Mouse (Mus musculus) left cerebral cortex, adult 2 months (tissue): ENCODE results near the gene Pigs. TPM values are rescaled to one million over a fixed set of nuclear protein-coding genes. Genes with fewer than 3 reads are reported as not detected.

Experiments used
- DNase-seq, 2 experiments: peaks; one replicate each; pipeline ENCODE4 v3.0.0; 2021 to 2022; ENCODE audit warnings: low spot score in 2 of 2, mixed read lengths in 1 of 2; ENCODE audit errors: extremely low spot score in 1 of 2
- H3K27ac ChIP-seq: fragments of 200-600 bp; 2 replicates; pipeline ENCODE4 v1.8.1; 2022
- H3K4me3 ChIP-seq: fragments of 200-600 bp; 2 replicates; pipeline ENCODE4 v1.8.1; 2022
- CTCF ChIP-seq: fragments of 200-600 bp; IDR thresholded peaks from 2 replicates; pipeline ENCODE4 v1.8.1; 2022; ENCODE audit warnings: antibody characterized with exemption, mild to moderate bottlenecking, moderate library complexity
- intact Hi-C: fragments of 180-260 bp; cut with DNase I; formaldehyde crosslinking; loops from one replicate; pipeline ENCODE4 v1.15.1; 2025
- total RNA-seq, 2 experiments: library from RNA; stranded (reverse); gene quantifications; 2 replicates each; pipeline ENCODE4 v1.2.3; 2021

Pigs gene
- total RNA-seq, 2 experiments from 2014 or later: 60.7 to 62.8 TPM

DNA sequence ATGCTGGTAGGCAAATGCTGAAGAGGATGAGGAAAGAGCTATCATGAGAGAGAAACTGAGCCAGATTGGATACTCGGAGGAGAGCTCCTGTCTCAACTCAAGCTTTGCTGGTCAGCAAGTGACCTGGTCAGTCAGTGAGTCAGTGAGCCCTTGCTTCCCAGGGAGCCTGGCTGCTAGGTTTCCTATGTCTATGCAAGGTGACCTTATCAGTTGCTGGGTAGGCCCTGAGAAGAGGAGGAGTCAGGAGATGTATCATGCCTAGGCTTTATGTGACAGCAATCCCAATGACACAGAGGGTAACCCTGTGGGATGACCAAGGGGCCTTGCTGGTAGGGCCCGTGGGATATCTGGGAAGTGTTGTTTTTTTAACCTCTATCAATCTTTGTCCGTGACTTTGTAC is 44.0 kb downstream of the Pigs start:
- no peak for TF ChIP-seq CTCF
- Histone ChIP-seq H3K4me3 (no peak overlapping the region), H3K27ac (no peak overlapping the region)
- DNase-seq: no peak
- intact Hi-C loops: no loop called here

DNA sequence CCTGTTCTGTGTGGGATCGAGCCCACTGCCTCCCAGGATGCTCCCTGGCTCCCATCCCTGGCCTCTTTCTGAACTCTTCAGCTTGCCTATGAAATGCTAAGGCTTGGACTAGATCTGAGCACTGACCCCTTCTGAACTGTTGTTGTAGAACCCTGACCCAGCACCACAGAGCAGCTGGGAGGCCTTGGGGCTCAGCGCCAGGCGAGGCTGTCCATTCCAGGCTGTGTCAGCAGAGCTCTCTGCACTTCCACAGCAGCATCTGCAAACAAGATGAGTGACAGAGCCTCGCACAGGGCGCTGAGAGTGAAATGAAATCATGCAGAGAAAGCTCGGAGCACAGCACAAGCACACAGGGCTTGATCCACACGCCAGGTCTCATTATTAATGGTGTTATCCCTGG is 44.4 kb downstream of the Pigs start:
- intact Hi-C loops: no loop called here
- H3K4me3 ChIP-seq: no peak overlapping the region

DNA sequence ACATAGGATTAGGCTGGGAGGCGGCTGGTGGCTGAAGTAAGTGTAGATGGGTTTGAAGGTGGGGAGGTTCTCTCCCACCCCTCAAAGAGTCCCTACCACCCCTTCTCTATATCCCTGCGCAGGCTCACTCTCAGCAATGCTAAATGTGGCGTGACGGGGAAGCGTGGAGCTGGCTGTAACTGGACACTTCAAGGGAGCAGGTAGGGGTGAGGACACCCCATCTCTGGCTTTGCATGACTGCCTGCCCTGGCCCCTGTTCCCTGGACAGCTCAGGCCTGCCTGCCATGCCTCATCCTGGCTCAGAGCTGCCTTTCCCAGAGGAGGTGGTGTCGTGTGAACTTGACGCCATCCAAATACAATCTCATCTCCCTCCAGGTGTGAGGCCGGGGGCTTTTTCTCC is 45.9 kb downstream of the Pigs start:
- H3K27ac ChIP-seq: no peak overlapping the region
- intact Hi-C loops: no loop called here
- TF ChIP-seq CTCF: no peak
- H3K4me3 ChIP-seq: no peak overlapping the region
- DNase-seq: no peak

More for the DNA sequence above, 44.4 kb downstream of the Pigs start:
- DNase-seq: no peak
- no peak overlapping the region for H3K27ac ChIP-seq
- no peak for TF ChIP-seq CTCF

DNA sequence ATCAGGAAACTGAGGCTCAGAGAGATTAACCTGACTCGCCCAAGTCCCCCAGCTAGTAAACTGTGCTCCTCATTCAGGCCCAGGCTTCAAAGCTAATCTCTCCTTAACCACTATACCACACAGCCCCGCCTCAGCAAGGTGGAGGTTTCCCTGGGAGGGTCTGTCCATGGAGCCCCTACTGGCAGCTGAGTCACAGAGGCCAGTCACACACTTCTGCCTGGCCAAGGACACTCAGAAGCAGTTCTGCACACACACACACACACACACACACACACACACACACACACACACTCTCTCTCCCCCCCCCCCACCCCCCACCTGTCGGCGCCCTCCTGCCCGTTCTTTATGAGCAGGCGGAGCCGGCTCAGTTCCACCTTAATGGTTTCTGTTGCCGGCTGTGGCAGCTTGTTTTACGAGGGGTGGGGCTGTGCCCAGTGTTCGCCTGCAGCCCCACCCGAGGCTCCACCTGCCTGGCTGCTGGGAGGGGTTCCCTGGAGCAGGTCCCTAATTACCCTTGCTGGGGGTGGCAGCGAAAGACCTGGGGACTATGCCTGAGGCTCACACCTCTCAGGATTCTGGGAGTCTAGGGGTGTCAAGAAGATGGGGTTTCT is 49.4 kb downstream of the Pigs start:
- no peak overlapping the region for H3K4me3 ChIP-seq
- no peak for DNase-seq
- intact Hi-C loops: loop anchor here (5.0 kb wide), 1 partner anchor 60 kb away; no protein-coding TSS in a partner anchor
- no peak for TF ChIP-seq CTCF
- no peak overlapping the region for H3K27ac ChIP-seq

DNA sequence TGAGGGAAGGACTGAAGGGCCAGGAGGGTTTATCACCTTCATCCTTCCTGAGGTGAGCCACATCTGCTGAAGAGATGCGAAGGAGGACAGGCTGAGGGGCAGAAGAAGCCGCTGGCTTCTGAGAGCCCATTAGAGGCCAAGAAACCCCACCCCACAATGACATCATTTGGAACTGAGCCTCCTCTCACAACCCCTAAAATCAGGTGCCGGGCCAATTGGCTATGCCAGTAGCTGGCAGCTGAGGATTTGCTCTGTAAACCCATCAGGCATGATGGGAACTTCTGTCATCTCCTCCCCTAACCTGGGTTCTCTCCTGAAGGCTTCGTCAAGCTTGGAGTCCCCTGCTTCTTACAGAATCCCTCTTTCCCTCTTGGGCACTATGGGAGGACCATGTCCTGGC is 52.1 kb downstream of the Pigs start:
- no peak for DNase-seq
- no peak overlapping the region for H3K27ac ChIP-seq
- intact Hi-C loops: no loop called here
- no peak overlapping the region for H3K4me3 ChIP-seq
- TF ChIP-seq CTCF: no peak

DNA sequence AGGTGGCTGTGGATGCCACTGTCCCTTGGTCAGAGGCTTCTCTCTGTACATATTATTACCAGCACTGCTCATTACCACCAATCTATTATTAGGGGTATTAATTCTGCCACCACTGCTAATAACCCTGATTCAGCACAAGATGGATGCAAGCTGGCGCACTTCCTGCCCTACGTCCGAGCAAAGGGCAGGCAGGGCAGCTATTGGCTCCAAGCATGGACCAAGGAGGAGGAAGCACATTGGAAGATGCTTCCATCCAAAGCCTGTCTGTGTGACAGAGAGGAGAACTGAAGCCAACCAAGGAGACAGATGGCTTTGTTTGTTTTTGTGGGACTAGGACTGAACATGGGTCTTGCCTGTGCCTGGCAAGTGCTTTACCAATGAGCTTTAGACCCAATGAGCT is 52.8 kb downstream of the Pigs start:
- TF ChIP-seq CTCF: no peak
- intact Hi-C loops: no loop called here
- no peak overlapping the region for H3K4me3 ChIP-seq
- H3K27ac ChIP-seq: no peak overlapping the region
- DNase-seq: no peak

DNA sequence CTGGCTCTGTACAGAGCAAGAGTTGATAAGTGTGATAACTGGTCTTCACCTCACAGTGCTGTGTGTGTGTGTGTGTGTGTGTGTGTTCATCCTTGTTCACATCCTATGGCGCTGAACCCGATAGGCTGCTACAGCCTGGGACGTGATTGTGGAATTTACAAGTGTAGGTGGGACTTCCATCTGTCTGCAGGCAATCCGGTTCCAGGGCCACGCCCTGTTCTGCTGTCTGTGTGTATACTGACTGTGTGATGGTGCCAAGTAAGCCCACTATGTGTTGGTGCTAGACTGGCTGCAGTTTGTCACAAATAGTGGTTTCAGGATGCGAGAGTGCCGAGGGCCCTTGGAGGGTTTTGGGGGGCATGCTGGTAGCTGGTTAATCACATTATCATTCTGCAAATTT is 54.1 kb downstream of the Pigs start:
- no peak for TF ChIP-seq CTCF
- Histone ChIP-seq H3K27ac (no peak overlapping the region), H3K4me3 (no peak overlapping the region)
- no peak for DNase-seq
- intact Hi-C loops: no loop called here

DNA sequence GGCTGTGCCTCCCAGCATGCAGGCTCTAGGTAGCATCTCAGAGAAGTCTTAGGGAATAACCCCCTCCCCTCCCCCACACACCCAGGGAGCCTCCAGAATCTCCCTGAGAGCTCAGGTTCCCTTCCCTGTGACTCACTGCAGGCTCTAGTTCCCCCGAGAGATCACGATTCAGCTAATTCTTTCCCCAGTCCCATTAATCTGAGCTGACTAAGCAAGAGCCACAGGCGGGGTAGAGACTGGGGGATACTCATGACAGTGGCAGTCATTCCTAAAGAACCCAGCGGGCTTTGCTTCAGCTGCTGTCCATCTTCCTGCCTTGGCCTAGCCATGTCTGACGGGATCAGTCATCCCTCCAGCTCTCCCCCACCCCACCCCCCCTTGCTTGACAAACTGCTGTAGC is 54.5 kb downstream of the Pigs start:
- no peak for TF ChIP-seq CTCF
- H3K4me3 ChIP-seq: no peak overlapping the region
- intact Hi-C loops: no loop called here

DNA sequence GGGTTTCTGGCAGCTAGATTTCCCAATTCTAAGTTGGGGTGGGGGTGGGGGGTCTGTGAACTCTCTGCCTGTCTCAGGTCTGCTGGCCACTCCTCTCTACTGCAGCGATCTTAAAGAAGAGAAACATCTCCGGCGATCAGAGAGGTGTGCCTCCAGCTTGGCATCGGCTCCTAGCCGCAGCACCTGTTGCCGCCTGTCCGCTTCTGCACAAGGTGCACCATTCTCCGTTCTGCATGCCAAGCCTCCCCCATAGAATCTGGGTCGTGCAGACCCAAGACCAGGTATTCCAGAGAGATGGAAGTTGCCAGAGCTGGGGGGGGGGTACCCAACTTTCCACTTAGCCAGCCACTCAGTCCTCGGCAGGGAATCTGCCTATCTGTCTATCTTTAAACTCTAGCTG is 57.6 kb downstream of the Pigs start:
- no peak for TF ChIP-seq CTCF
- no peak overlapping the region for H3K27ac ChIP-seq

More for the DNA sequence above, 54.5 kb downstream of the Pigs start:
- H3K27ac ChIP-seq: no peak overlapping the region
- DNase-seq: peak in 1 of 2 experiments; percentile 17

DNA sequence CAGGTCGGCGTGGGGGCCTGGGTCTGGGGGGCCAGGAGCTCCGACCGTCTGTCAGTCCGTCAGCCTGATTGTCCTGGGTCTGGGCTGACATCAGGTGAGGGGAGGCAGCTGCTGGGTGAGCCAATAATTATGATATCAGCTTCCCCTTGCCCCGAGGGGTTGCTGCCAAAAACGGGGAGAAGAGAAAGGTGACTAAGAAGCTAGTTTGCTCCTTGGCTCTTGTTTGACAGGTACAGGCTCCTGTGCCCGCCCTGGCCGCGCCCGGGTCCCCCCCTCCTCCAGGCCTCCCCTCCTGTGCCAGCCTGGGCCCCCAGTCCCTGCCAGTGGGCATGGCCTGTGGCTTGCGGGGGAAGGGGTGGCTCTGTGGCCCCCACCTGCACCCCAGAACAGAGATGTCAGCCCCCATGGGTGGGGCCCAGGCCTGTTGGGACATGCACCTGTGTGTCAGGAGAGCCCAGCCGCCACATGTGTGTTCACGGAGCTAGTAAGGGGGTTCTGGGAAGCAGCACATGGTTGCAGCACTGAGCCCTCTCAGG is 58.4 kb downstream of the Pigs start, which contains the start of gene Foxn1:
Foxn1 (minus strand) TSS at position 51 of the 536 bp plus-strand sequence.
- Histone ChIP-seq H3K4me3 (no peak within 1 kb of the TSS), H3K27ac (no peak within 1 kb of the TSS)
- TF ChIP-seq CTCF: no peak
- no peak for DNase-seq
- intact Hi-C loops: no loop called here

More for the DNA sequence above, 57.6 kb downstream of the Pigs start:
- H3K4me3 ChIP-seq: no peak overlapping the region
- intact Hi-C loops: no loop called here
- DNase-seq: no peak

Other genes with a start within 250 kb of the Pigs start
- 10 to 100 TPM; 18.9 to 19.0 TPM for gene Eral1, start 248.0 kb upstream of the Pigs start, total RNA-seq
- 10 to 100 TPM; 27.5 to 32.1 TPM for gene Fam222b, start 233.8 kb upstream of the Pigs start, total RNA-seq
- gene Traf4, start 162.8 kb upstream of the Pigs start, total RNA-seq: 10 to 100 TPM; 10.5 to 10.6 TPM
- gene Nek8, start 151.7 kb upstream of the Pigs start, total RNA-seq: 1 to 10 TPM; 3.0 to 3.1 TPM
- 10 to 100 TPM; 24.4 to 27.7 TPM for gene Tlcd1, start 151.7 kb upstream of the Pigs start, total RNA-seq
- 100 to 1,000 TPM; 647 to 724 TPM for gene Rpl23a, start 144.8 kb upstream of the Pigs start, total RNA-seq
- 10 to 100 TPM; 19.0 to 19.7 TPM for gene Rab34, start 140.0 kb upstream of the Pigs start, total RNA-seq
- gene Proca1, start 135.0 kb upstream of the Pigs start, total RNA-seq: 1 to 10 TPM; 4.7 to 7.7 TPM
- 10 to 100 TPM; 58.6 to 66.4 TPM for gene Sdf2, start 82.7 kb upstream of the Pigs start, total RNA-seq
- 100 to 1,000 TPM; 100 to 107 TPM for gene Supt6, start 82.4 kb upstream of the Pigs start, total RNA-seq
- 100 to 1,000 TPM; 176 to 177 TPM for gene 2610507B11Rik, start 66.7 kb upstream of the Pigs start, total RNA-seq
- 10 to 100 TPM; 21.1 to 29.5 TPM for gene BC030499, start 37.6 kb upstream of the Pigs start, total RNA-seq
- 10 to 100 TPM; 12.1 to 16.1 TPM for gene Spag5, start 26.9 kb upstream of the Pigs start, total RNA-seq
- 100 to 1,000 TPM; 804 to 830 TPM for gene Aldoc, start 5.4 kb upstream of the Pigs start, total RNA-seq
- 10 to 100 TPM; 29.1 to 32.2 TPM for gene Unc119, start 15.1 kb downstream of the Pigs start, total RNA-seq
- gene Foxn1, start 58.1 kb downstream of the Pigs start, total RNA-seq: not detected
- gene Slc13a2, start 93.8 kb downstream of the Pigs start, total RNA-seq: not detected
- 10 to 100 TPM; 11.1 to 11.5 TPM for gene Slc46a1, start 137.3 kb downstream of the Pigs start, total RNA-seq
- gene Sarm1, start 169.3 kb downstream of the Pigs start, total RNA-seq: 10 to 100 TPM; 34.3 to 34.8 TPM
- 10 to 100 TPM; 69.3 to 76.0 TPM for gene Vtn, start 170.7 kb downstream of the Pigs start, total RNA-seq
- 1 to 10 TPM in 1 of 2 experiments, under 1 TPM in 1; 0.79 to 1.0 TPM for gene Sebox, start 175.0 kb downstream of the Pigs start, total RNA-seq
- 10 to 100 TPM; 40.6 to 44.3 TPM for gene Tmem199, start 183.8 kb downstream of the Pigs start, total RNA-seq
- gene Poldip2, start 183.8 kb downstream of the Pigs start, total RNA-seq: 100 to 1,000 TPM; 115 to 118 TPM
- gene Tnfaip1, start 207.9 kb downstream of the Pigs start, total RNA-seq: 10 to 100 TPM; 36.8 to 37.6 TPM
- gene Ift20, start 207.9 kb downstream of the Pigs start, total RNA-seq: 10 to 100 TPM; 78.1 to 87.4 TPM
- 10 to 100 TPM; 17.2 to 19.3 TPM for gene Tmem97, start 222.4 kb downstream of the Pigs start, total RNA-seq